Mouse (Mus musculus) activated CD4-positive, CD25-positive, alpha-beta regulatory T cell, adult 4 months (primary cell): ENCODE data around the gene Aqr. TPM values are rescaled to one million over a fixed set of nuclear protein-coding genes. Genes with fewer than 3 reads are reported as not detected.

Experiments used
- ATAC-seq: one replicate; pipeline ENCODE4 v1.8.0; 2017
- polyA plus RNA-seq, 2 experiments: library from polyadenylated mRNA; unstranded; fragments of 100-300 nt; shearing (Covaris generic); gene quantifications; one replicate each; pipeline ENCODE4 v1.2.1; 2017

Aqr gene
- polyA plus RNA-seq, 2 experiments from 2014 or later: 37.1 to 43.7 TPM

GRCm38 (mm10) chr2:114135777-114136176 lies 51.0 kb downstream of the Aqr start:
- ATAC-seq: no peak

- ATAC-seq: no peak
Observed at GRCm38 (mm10) chr2:114133355-114133754, 53.5 kb downstream of the Aqr start.

DNA sequence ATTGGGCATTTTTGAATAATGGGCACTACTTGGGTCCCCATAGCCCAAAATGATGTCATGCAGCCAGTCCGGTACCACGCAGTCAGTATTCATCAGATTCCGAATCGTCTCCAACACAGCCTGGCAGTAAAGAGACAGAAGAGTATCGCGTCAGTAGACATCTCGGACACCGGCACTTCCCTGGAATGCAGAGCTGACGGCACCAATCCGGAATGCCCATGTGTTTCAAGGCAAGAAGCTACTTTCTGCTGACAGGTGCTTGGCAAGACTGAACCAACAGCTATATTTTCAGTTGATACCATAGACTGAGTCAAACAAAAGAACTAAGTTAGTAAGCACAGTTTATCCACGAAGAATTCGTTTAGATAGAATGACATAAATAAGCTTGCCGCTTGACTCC lies 56.2 kb downstream of the Aqr start:
- no peak for ATAC-seq

DNA sequence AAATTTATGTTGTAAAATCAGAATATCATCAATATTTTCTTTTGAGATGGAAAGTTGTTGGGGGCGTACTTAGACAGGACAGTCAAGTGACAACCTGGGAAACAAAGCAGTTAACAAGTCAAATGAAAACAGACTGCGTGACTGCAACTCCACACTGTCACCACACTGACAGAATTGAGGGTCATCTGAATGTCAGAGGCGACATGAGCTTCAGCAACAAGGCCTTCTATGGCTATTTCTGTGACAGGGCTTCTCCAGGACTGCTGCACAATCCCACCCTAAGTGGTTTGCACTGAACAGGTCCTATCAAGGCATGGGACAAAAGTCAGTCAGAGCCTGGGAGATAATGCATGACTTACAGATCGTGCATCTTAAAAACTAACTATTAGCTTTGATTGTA lies 63.5 kb downstream of the Aqr start:
- no peak for ATAC-seq

GRCm38 (mm10) chr2:114119451-114119850 lies 67.4 kb downstream of the Aqr start:
- ATAC-seq: no peak

DNA sequence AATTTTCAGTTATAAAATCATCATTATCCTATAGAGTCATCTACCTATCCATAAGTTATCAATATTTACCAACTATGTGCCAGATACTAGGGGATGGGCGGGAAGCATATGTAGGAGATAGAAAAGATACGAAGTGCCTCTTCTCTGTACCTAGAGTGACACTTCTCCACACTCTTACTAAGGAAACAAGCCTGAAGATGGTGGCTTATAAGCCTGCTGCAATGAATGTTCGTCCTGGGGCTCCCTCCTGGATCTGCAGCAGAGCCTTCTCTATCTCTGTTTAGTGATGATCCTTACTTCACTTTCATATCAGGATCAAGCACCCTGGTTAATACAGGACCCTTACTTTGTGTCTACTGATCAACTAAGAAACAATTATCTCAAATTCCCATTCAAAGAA lies 69.2 kb downstream of the Aqr start:
- ATAC-seq: no peak

DNA sequence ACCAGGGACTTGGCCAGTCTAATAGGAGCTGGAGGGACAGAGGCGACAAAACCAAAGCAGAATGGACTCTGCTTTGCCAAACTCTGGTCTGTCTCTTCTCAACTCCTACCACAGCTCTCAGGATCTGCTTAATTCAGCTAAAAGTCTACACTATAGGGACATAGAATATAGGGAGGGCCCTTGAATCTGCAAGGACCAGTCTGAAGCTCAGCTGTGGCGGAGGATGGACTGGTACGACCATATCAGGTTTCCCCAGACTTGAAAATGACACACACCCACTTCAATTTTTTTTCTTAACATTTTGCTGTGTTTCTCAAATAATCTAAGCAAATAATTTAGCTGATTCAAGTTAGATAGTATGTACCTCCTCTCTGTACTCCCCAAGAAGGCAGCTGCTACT lies 69.6 kb downstream of the Aqr start:
- ATAC-seq: no peak

DNA sequence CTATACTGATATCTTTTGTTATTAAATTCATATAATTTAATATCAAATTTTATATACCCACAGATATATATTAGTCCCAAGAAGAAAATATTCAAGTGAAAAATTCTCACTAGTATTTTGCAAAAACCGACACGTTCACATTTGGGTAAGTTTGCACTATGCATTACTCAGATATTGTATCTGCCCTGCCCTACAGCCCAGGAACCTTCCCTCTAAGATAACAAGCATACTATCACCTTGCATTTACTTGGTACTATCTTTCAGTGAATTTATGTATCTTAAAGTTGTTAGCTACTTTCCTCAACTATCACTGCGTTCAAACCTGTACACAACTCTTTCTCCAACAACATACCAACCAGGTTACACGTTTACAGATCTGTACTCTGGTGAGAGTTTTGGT lies 71.3 kb downstream of the Aqr start:
- ATAC-seq: no peak

DNA sequence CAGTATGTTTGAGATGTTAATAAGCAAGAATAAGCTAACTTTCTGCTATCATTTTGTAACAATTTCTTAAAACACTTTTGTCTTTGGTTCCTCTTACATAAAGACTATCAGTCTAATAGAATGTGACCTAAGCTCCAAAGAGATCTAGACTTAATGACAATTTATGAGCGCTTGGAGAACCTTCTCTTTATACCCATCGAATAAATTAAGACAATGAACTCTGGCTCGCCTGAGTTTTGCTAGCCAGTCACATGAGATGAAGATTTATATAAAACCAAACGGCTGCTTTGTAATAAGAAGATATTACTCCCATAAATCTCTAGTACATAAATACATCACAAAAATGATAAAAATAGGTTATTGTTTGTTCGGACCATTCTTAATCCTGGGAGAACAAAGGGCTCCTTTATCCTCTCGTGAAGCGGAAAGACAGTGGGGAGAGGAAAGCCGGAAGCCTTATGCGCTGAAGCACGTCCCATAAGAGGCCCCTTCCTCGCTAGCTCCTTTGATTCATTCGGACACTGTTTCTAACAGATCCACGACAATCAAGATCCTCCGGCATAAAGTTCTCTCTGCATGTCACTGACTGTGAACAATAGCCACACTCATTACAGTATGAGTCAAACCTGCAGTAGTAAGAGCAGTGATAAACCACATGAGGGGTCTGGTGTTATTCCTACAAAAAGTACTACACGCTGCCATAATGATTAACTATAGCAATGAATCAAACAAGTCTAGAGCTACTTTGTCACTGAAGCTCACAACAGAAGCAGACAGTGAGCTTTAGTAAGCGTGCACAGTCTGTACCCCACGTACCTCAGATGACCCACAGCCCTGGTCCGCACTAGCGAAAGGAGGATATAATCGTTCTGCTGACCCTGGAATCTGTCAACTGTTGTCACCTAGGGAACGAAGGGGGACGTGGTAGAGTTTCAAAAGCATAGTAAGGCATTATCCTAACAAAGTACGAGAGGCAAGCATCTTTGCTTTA lies 79.2 kb downstream of the Aqr start:
- ATAC-seq: no peak

DNA sequence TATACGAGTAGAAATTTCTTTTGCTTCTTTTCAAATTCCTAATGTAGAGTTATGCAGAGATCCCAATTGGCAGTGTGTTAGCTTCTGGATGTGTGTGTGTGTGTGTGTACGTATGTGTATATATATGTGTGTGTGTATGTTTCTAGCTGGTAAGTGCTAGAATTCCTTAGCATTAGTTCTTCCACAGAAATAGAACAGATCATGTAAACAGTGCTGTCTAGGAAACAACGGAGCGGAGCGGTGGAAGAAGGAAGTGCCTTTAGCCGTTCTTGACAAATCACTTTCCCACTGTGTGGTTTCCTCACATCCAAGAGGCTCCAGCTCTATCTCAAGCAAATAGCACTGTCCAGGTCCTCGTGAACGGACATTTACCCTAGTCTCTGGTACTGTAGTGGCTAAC lies 80.4 kb downstream of the Aqr start:
- no peak for ATAC-seq

DNA sequence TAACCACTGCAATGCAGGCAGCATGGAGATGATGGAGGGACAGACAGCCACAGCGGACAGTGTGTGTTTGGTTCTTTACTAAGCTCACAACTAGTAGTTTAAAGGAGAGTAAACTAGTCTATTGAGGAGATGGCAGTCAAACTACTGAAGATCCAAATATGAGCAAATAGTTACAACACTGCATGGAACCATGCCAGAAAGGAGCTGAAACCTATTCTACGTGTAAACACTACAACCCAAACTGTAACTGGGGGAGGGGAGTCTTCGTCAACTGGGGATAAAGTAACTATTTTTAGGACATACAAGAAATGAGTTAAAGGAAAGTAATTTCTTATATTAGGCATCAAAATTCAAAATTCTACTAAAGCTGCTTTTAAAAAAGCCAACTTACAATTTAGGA lies 84.4 kb downstream of the Aqr start:
- no peak for ATAC-seq

- ATAC-seq: no peak
Observed at GRCm38 (mm10) chr2:114100834-114101233, 86.0 kb downstream of the Aqr start.

DNA sequence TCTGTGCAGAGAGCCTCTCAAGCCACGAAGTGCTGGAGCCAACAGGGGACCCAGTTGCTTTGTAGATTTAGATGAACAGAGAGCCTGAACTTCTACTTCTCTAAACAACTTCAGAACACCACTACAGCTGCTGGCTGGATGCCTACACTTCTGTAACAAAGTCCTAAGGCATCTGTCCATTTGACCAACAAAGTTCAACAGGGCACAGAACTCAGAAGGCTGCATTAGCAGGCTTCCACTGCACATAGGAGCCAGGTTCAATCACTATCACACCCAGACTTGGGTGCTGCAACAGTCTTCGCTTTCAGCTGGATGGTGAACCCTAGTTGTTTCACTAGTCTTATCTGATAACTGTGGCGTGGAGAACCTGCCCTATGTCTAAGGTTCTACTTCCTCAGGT lies 87.0 kb downstream of the Aqr start:
- no peak for ATAC-seq

GRCm38 (mm10) chr2:114099109-114099508 lies 87.7 kb downstream of the Aqr start:
- ATAC-seq: peak; percentile 54

DNA sequence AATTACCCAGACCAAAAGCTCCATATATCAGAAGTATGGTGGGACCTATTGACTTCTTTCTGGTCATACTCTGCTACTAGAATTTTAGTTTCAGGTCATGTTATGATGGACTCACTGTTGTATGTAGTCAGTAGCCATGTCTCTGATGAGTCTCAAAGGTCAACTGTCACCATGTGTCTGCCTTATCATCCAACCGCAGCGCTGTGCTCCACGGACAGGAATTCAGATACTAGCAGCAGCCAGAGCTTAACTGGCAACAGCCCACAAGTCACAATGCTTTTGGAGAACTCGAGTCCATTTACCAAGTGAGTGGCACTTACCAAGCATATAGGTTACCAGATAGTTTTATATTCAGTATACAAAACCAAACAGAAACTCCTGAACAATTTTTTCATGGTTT lies 89.2 kb downstream of the Aqr start:
- no peak for ATAC-seq

DNA sequence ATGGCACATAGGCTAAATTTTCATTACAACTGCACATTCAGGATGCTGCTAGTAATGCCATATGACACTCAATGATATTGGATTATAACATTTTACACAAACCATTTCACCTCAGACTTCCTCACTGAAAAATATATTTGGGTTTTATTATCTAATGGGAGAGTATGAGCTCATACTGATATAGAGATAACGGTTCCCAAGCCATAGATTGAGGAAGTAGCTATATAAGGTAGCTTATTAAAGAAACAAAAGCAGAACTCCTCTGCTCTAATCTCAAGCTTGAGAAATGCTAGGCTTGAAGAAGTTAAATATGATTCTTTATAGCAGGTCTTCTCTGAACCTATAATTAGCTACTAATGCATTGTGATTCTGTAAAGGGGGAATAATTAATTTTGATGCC lies 90.3 kb downstream of the Aqr start:
- ATAC-seq: no peak

DNA sequence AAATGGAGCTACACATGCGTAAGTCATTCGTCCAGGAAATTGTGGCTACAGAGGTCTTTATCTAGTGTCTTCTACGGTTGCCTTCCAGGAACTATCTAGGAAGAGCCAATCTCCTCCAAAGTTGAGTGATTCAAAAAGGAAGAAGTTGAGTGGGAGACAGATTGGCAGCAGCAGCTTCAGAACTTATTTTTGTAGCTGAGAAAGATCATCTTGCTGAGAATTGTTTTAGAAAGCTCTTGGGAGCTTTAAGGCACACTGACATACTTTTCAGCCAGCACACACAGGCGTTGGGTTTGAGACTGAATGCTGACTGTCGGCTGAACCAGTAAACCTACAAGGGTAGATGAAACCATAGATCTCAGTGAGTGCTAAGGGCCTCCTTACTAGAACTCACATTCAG lies 91.5 kb downstream of the Aqr start:
- ATAC-seq: no peak

- no peak for ATAC-seq
Observed at GRCm38 (mm10) chr2:114094696-114095095, 92.1 kb downstream of the Aqr start.

DNA sequence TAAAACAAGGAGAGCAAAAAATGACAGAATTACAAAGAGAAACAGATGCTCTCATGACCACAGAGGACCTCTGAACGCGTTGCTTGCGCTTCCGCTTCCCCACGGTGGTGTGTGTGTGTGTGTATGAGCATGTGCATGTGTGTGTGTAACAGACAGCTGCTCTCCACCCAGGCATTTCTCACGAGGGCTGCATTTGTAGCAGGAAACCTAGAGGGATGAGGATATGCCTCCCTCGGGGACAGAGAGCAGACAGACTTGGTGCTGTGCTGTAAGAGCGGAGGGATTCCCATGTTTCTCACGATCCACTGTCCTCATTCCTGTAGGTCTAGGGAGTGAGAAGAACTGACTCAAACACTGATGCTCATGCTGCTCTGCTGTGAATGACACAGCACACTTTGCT lies 93.2 kb downstream of the Aqr start:
- no peak for ATAC-seq

GRCm38 (mm10) chr2:114089862-114090261 lies 97.0 kb downstream of the Aqr start:
- no peak for ATAC-seq

- no peak for ATAC-seq
Observed at GRCm38 (mm10) chr2:114087271-114087670, 99.6 kb downstream of the Aqr start.

- no peak for ATAC-seq
Observed at GRCm38 (mm10) chr2:114071876-114072275, 114.9 kb downstream of the Aqr start.

- no peak for ATAC-seq
Observed at GRCm38 (mm10) chr2:114066226-114066625, 120.6 kb downstream of the Aqr start.

- no peak for ATAC-seq
Observed at GRCm38 (mm10) chr2:114064004-114064403, 122.8 kb downstream of the Aqr start.
